Mouse (Mus musculus) liver, embryonic 11.5 days (tissue): Measurements from ENCODE around the gene Hephl1. TPM values are rescaled to one million over a fixed set of nuclear protein-coding genes. Genes with fewer than 3 reads are reported as not detected.

Experiments used
- ATAC-seq: fragments of 200-750 bp; cut with Nextera tagmentation; replicated peaks from 2 replicates; pipeline ENCODE4 v1.8.0; 2017; ENCODE audit warnings: moderate number of reproducible peaks, mild to moderate bottlenecking, moderate TSS enrichment, moderate library complexity; ENCODE audit not compliant: low FRiP score
- DNase-seq: peaks from one replicate; pipeline ENCODE4 v3.0.0-alpha.2; 2017; ENCODE audit warnings: low spot score
- H3K27ac ChIP-seq: fragments of 300-500 bp; sonication (generic); 2 replicates; pipeline ENCODE4 v1.5.1; 2014; ENCODE audit warnings: mild to moderate bottlenecking, low read depth, low read length, control low read depth
- H3K27me3 ChIP-seq: fragments of 300-500 bp; sonication (generic); replicated peaks from 2 replicates; pipeline ENCODE4 v1.6.1; 2014; ENCODE audit warnings: low read length, mixed read lengths; ENCODE audit not compliant: control insufficient read depth, insufficient read depth
- H3K36me3 ChIP-seq: fragments of 300-500 bp; sonication (generic); 2 replicates; pipeline ENCODE4 v1.6.1; 2014; ENCODE audit warnings: mild to moderate bottlenecking, low read length, moderate library complexity, mixed read lengths; ENCODE audit not compliant: control insufficient read depth, insufficient read depth
- H3K4me1 ChIP-seq: fragments of 300-500 bp; sonication (generic); replicated peaks from 2 replicates; pipeline ENCODE4 v1.6.1; 2014; ENCODE audit warnings: low read length, mixed read lengths; ENCODE audit not compliant: control insufficient read depth, insufficient read depth
- H3K4me2 ChIP-seq: fragments of 300-500 bp; sonication (generic); 2 replicates; pipeline ENCODE4 v1.6.1; 2014; ENCODE audit warnings: mild to moderate bottlenecking, control low read depth, moderate library complexity
- H3K4me3 ChIP-seq: fragments of 300-500 bp; sonication (generic); 2 replicates; pipeline ENCODE4 v1.5.1; 2014; ENCODE audit warnings: low read depth, low read length, control low read depth
- H3K9ac ChIP-seq: fragments of 300-500 bp; sonication (generic); 2 replicates; pipeline ENCODE4 v1.6.1; 2014; ENCODE audit warnings: low read depth, low read length, control low read depth
- H3K9me3 ChIP-seq: fragments of 300-500 bp; sonication (generic); 2 replicates; pipeline ENCODE4 v1.6.1; 2016; ENCODE audit warnings: low read length, inconsistent platforms, mixed read lengths; ENCODE audit not compliant: control insufficient read depth
- WGBS: fragments of 180-500 bp; shearing (Covaris S2); extraction: QIAGEN DNeasy Blood & Tissue Kit; methylation state at CpG from one replicate; pipeline ENCODE4 v1.1.7; 2014; 5-methylcytosine and 5-hydroxymethylcytosine counted together
- polyA plus RNA-seq: library from polyadenylated mRNA; unstranded; fragments of >200 nt; fragmentation: Nextera tagmentation; extraction: Ambion mirVana; gene quantifications from 2 replicates; pipeline ENCODE4 v1.2.1, GENCODE M21; 2014

Hephl1 gene
- polyA plus RNA-seq, 1 experiment from 2014 or later: not detected

DNA sequence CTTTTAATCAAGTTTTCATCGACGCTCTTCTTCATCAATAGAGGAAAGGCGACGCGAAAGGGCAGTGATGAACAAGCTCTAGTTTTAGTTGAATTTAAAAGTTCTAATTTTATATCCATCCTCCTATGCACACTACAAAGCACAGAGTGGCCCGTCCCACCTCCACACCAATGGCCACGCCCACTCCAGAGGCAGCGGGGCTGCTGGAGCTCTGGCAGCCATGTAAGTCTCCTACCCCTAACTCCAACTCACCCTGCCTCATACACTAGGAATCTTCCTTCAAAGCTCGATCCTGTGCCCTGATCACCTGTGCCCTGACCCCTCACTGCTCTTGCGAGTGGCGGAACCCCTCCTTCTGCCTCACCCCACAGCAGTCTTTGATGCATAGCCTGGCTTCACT, 70.4 kb downstream of the Hephl1 start:
- no peak for DNase-seq

DNA sequence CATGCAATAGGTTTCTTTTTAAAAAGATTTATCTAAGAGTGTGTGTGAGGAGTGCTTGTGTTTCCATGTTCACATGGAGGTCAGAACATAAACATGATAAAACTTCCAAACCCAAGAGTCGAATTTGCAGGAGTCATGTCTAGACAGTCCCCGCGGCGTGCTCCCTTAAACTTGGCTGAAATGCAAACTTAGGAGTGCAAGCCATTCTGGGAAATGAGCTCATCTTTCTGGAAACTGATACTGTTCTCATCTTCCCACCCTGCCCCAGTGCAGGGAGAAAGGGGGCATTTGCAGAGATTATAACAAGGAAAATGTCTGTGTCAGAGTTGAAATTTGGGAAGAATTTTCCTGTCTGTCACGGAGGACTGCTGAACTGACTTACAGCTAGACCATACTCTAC, 72.1 kb downstream of the Hephl1 start:
- 83% methylated on average over 5 of the region's 5 CpGs for WGBS
- DNase-seq (no peak), ATAC-seq (no peak)
- H3K36me3 ChIP-seq: no peaks in the 10 kb centered on the region
- H3K9me3 ChIP-seq: no peaks in the 10 kb centered on the region
- no peak overlapping the region for H3K4me2 ChIP-seq
- H3K9ac ChIP-seq: no peak overlapping the region
- H3K4me1 ChIP-seq: peaks cover 11% of the 10 kb centered on the region
- no peaks in the 10 kb centered on the region for H3K27me3 ChIP-seq
- H3K27ac ChIP-seq: no peak overlapping the region
- H3K4me3 ChIP-seq: no peak overlapping the region

More for the DNA sequence above, 70.4 kb downstream of the Hephl1 start:
- peaks cover 11% of the 10 kb centered on the region for H3K4me1 ChIP-seq
- no peak overlapping the region for H3K4me2 ChIP-seq
- no peak for ATAC-seq
- H3K9ac ChIP-seq: no peak overlapping the region
- H3K27me3 ChIP-seq: no peaks in the 10 kb centered on the region
- H3K9me3 ChIP-seq: no peaks in the 10 kb centered on the region
- no peaks in the 10 kb centered on the region for H3K36me3 ChIP-seq
- 83% methylated on average over 11 of the region's 11 CpGs for WGBS
- H3K27ac ChIP-seq: no peak overlapping the region
- H3K4me3 ChIP-seq: no peak overlapping the region

DNA sequence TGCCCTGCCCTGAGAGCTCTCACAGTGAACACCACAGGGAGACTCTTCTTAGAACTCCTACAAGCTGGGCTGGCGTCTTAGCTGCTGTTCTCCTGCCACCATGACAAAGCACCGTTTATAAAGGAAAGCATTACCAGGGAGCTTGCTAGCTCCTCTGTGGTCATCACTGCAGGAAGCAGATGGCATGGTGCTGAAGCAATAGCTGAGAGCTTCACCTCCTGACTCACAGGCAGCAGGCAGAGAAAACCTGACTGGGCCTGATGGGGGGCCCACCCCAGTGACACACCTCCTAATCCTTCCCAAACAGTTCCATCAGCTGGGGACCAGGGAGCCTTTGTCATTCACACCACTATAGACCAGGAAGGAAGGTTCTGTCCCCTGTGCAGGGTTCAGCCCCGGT, 74.2 kb downstream of the Hephl1 start:
- Histone ChIP-seq H3K4me1 (peaks cover 3% of the 10 kb centered on the region), H3K27ac (no peak overlapping the region), H3K27me3 (no peaks in the 10 kb centered on the region), H3K9me3 (no peaks in the 10 kb centered on the region), H3K36me3 (no peaks in the 10 kb centered on the region), H3K4me2 (no peak overlapping the region), H3K9ac (no peak overlapping the region), H3K4me3 (no peak overlapping the region)
- DNase-seq: no peak
- no peak for ATAC-seq
- 51% methylated on average over 3 of the region's 3 CpGs for WGBS

DNA sequence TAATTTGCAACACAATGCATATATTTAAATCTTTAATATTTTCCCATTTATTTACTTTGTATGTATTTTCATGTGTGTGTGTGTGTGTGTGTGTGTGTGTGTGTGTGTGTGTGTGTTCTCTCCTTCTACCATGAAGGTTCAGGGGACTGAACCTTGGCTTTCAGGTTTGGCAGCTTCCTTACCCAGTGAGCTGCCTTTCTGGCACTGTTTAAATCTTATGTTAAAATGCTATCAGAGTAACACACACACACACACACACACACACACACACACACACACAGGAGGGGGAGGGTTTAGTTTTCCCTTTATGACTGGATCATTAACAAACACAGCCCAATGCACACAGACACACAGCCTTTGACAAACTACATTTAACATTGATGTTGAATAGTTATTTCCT, 74.7 kb downstream of the Hephl1 start:
- no peak for ATAC-seq
- Histone ChIP-seq H3K4me1 (peaks cover 3% of the 10 kb centered on the region), H3K9ac (no peak overlapping the region), H3K27ac (no peak overlapping the region), H3K4me2 (no peak overlapping the region), H3K27me3 (no peaks in the 10 kb centered on the region), H3K9me3 (no peaks in the 10 kb centered on the region), H3K36me3 (no peaks in the 10 kb centered on the region), H3K4me3 (no peak overlapping the region)
- no peak for DNase-seq

DNA sequence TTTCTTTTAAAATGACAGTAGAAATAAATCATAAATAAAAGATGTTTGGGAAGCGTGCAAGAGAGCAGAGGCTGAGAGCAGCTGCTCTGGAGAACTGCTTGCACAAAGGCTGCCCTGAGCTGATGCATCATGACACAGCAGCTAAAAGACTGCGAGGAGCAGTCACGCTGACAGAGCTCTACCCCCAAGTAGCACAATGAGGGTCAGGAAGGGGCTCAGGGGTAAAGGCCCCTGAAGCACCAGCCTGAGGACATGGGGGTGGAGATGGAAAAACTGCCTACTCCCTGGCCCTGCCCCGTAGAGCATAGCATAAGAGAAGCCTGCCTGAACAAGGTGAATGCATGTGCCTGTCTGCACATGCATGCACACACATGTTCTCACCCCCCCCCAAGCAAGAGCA, 75.1 kb downstream of the Hephl1 start:
- Histone ChIP-seq H3K27ac (no peak overlapping the region), H3K4me2 (no peak overlapping the region), H3K4me1 (peaks cover 3% of the 10 kb centered on the region), H3K9ac (no peak overlapping the region), H3K36me3 (no peaks in the 10 kb centered on the region), H3K4me3 (no peak overlapping the region), H3K27me3 (no peaks in the 10 kb centered on the region), H3K9me3 (no peaks in the 10 kb centered on the region)
- DNase-seq: no peak
- no peak for ATAC-seq
- 68% methylated on average over 4 of the region's 4 CpGs for WGBS

DNA sequence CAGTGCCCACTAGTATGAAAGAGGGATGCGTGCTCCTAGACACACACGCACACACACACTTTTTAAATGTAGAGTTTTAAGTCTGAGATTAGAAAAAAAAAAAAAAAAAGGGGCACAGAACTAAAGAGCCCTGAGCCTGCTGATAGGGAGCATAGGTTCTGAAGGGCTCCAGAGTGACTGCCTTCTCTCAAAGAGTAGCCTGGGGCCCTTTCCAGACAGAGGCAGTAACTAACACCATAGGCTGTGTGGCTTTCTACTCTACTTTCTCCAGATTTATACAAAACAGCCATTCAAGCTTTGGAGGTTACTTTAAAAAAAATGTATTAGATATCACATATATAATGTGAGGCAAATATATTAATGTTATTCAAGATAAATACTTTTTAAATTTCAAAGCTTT, 75.5 kb downstream of the Hephl1 start:
- 86% methylated on average over 2 of the region's 2 CpGs for WGBS
- no peak overlapping the region for H3K9ac ChIP-seq

DNA sequence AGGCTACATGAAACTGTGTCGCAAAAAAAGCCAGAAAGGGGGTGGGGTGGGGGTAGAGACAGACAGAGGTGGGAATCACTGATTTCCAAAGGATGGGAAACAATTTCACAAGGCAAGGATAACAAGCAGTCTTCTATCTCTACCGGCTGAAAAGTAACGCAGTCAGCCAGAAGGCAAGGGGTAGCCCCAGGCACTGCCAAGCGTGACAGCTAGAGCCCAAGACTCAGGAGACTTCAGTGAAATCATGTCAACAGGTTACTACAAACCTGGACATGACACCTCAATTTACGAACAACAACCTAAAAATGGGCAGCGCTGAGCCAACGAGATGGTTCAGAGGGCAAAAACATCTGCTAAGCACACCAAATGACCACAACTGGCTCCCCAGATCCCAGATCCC, 75.9 kb downstream of the Hephl1 start:
- Histone ChIP-seq H3K4me2 (no peak overlapping the region), H3K27ac (no peak overlapping the region), H3K4me3 (no peak overlapping the region), H3K27me3 (no peaks in the 10 kb centered on the region), H3K4me1 (peaks cover 3% of the 10 kb centered on the region), H3K9ac (no peak overlapping the region), H3K36me3 (no peaks in the 10 kb centered on the region), H3K9me3 (no peaks in the 10 kb centered on the region)
- DNase-seq (no peak), ATAC-seq (no peak)
- 91% methylated on average over 7 of the region's 7 CpGs for WGBS

More for the DNA sequence above, 75.5 kb downstream of the Hephl1 start:
- ATAC-seq: no peak
- H3K36me3 ChIP-seq: no peaks in the 10 kb centered on the region
- H3K4me1 ChIP-seq: peaks cover 3% of the 10 kb centered on the region
- H3K27ac ChIP-seq: no peak overlapping the region
- no peak for DNase-seq
- H3K9me3 ChIP-seq: no peaks in the 10 kb centered on the region
- no peak overlapping the region for H3K4me2 ChIP-seq
- H3K4me3 ChIP-seq: no peak overlapping the region
- no peaks in the 10 kb centered on the region for H3K27me3 ChIP-seq

DNA sequence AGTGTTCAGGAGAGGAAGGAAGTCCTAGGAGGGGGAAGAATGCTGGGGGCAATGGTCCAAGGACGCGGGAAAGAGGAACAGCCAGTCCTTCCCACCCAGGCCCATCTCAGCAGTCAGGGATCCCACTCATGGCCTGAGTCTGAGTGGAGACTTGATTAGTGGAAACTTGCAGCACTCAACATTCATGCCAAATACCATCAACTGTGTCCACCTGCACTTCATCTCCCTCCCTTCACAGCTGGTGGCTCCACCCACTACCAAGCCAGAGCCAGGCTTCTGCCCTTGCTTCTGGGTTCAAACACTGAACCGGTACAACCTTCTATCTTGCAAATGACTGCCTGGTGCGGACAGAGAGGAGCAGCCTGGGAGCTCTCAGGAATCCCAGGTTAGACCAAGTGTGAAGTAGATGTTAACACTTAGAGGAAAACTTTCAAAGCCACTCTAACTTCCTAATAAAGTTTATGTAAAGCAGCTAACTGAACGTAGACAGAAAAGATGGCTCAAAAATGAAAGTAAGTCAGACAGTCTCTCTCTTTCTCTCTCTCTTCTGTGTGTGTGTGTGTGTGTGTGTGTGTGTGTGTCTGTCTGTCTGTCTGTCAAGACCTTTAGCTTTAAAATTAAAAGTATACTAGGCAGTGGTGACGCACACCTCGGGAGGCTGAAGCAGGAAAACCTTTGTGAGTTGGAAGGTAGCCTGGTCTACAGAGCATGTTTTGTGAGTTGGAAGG, 77.2 kb downstream of the Hephl1 start:
- no peak overlapping the region for H3K4me3 ChIP-seq
- WGBS: 72% methylated on average over 7 of the region's 7 CpGs
- H3K36me3 ChIP-seq: no peaks in the 10 kb centered on the region
- H3K4me2 ChIP-seq: no peak overlapping the region
- no peaks in the 10 kb centered on the region for H3K27me3 ChIP-seq
- no peak overlapping the region for H3K27ac ChIP-seq
- H3K9ac ChIP-seq: no peak overlapping the region
- H3K9me3 ChIP-seq: no peaks in the 10 kb centered on the region
- ATAC-seq (no peak), DNase-seq (no peak)
- peaks cover 3% of the 10 kb centered on the region for H3K4me1 ChIP-seq

DNA sequence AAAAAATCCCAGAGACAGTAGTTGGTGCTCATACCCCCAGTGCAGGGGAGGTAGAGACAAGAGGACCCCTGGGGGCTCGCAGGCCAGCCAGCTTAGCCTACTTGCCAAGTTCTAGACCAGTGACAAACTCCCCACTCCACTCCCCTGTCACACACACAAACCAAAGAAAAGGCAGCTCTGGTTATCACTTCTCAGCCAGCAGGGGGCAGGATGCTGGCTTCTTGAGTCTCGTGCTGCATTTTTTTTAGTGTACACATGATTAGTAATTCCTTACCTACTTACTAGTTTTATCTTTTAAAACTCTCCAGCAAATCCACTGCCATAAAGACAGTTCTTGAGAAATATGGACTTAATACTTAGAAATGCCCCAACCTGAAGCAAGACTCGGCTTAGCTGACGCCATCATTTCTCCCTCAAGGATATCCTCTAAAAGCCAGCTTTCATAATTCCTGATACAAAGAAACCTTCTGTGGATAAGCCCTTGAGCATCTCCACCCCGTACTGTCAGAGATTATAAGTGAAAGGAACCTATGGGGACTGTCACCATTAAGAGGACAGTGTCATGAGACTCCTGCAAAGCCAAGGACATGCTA, 78.2 kb downstream of the Hephl1 start:
- H3K4me3 ChIP-seq: no peak overlapping the region
- WGBS: 65% methylated on average over 5 of the region's 5 CpGs
- ATAC-seq (no peak), DNase-seq (no peak)
- H3K4me2 ChIP-seq: no peak overlapping the region
- no peak overlapping the region for H3K27ac ChIP-seq
- H3K4me1 ChIP-seq: peaks cover 3% of the 10 kb centered on the region
- H3K9me3 ChIP-seq: no peaks in the 10 kb centered on the region
- no peak overlapping the region for H3K9ac ChIP-seq
- no peaks in the 10 kb centered on the region for H3K27me3 ChIP-seq
- H3K36me3 ChIP-seq: no peaks in the 10 kb centered on the region
